Mouse (Mus musculus) brain, embryonic 14.5 days (tissue): ENCODE measurements around the gene Rap1a. TPM values are rescaled to one million over a fixed set of nuclear protein-coding genes. Genes with fewer than 3 reads are reported as not detected.
"Not testable (repeated sequence)": the region's sequence is repeated elsewhere in the genome, so short reads cannot be mapped to it uniquely, and the experiment has no call there.

ENCODE experiments used
- DNase-seq: peaks from one replicate; pipeline ENCODE4 v3.0.0-alpha.2; 2011; ENCODE audit warnings: low read depth
- CTCF ChIP-seq: fragments of 200-500 bp; IDR thresholded peaks from 2 replicates; pipeline ENCODE4 v1.5.1; 2012; ENCODE audit warnings: inconsistent platforms, mild to moderate bottlenecking, moderate library complexity, borderline replicate concordance; ENCODE audit not compliant: insufficient read depth, insufficient read length; ENCODE audit errors: extremely low read depth
- POLR2A ChIP-seq: fragments of 200-500 bp; IDR thresholded peaks from 2 replicates; pipeline ENCODE4 v1.6.1; 2012; ENCODE audit warnings: mild to moderate bottlenecking, inconsistent platforms, borderline replicate concordance; ENCODE audit not compliant: poor library complexity, insufficient read depth, insufficient read length, severe bottlenecking; ENCODE audit errors: extremely low read depth
- polyA plus RNA-seq: library from polyadenylated mRNA; depleted of rRNA; stranded (reverse); fragments of >200 nt; gene quantifications from 2 replicates; pipeline ENCODE4 v1.2.3, GENCODE M21; 2012

Gene Rap1a
- polyA plus RNA-seq, 1 experiment = 32.7 TPM

DNA sequence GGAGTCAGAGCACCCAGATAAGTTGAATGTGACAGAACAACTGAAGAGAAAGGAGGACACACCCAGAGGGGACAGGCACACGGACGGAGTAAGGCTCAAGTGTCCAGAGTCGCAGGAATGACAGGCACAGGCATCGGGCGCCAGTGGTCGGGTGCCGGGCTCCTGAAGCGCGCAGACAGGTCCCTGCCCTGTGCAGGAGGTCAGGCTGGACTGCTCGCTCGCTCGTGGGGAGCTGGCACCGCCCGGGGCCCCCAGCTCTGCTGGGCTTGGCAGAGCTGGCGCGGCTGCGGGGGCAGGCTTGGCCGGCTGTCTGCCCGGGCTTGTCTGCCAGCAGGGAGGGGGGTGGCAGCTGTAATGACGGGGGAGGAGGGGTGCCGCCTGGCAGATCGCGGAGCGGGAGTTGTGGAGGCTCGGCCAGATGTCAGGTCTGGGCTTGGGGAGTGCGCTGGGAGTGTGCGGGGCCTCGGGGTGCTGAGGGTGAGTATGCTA is 96.0 kb downstream of the Rap1a start:
- no peak for TF ChIP-seq CTCF
- DNase-seq = peak; percentile 88

DNA sequence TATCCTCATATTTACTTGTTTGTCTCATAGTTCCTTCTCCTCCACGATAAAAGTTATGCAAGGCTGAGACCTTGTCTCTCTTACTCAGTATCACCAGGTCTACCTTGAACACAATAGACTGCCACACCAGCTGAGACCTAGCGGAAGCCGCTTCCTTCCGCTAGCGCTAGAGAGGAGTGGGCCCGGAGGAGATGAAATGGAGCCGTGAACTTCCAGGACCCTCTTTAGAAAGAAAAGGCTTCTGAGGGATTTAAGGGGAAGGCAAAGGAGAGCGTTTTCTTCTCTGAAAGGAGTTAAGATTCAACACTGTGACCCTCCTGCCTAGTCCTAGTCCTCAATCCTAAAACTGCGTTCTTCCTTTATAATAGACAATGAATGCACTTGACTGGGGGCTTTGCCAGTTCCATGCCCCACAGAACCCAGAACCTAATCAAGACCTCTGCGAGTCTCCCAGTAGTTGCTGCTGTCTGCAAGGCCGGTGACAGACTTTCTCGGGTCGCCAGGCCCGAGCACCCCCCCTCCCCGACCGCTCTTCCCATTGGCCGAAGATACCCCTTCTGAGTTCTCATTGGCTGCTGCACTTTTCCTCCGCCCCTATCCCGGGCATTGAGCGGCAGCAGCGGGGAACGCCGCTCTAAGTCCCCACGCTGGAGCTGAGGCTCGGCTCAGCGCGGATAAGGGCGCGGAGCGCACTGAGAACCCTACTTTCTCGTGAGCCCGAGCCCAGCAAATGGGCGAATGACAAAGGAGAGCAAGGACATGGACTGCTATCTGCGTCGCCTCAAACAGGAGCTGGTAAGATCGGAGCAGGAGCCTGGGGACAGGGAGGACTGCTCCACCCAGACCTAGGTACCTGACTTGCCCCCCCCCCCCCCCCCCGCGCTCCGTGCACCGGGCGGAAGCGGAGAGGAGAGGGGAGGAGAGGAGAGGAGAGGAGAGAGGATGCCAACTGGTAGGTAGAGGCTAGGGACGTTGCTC is 96.8 kb downstream of the Rap1a start, which contains the start of gene Inka2:
TSS of gene Inka2 (plus strand) at position 569 of the 978 bp plus-strand sequence.
- no peak for TF ChIP-seq CTCF
- no peak for TF ChIP-seq POLR2A
- peak; percentile 96 for DNase-seq

GRCm38 (mm10) chr3:105703571-105703970 is 97.6 kb downstream of the Rap1a start:
- TF ChIP-seq POLR2A = no peak
- no peak for TF ChIP-seq CTCF
- no peak for DNase-seq

DNA sequence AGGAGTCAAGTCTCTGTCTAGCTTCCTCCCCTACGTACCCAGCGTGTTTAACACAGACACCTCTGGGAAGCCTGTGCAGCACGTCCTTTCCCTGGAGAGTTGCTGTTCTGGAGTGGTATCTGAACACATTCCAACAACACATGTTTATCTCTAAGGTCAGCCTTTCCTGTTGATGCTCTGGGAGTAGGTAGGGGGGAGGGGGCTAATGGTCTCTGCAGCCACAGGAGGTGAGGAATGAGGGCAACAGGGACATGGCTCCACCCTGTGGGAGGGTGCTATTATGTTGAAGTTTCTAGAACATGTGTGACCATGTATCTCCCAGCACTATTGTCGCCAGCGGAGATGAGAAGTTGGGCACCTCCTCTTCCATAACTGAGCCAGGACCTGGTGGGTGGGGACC is 99.7 kb downstream of the Rap1a start:
- no peak for DNase-seq

DNA sequence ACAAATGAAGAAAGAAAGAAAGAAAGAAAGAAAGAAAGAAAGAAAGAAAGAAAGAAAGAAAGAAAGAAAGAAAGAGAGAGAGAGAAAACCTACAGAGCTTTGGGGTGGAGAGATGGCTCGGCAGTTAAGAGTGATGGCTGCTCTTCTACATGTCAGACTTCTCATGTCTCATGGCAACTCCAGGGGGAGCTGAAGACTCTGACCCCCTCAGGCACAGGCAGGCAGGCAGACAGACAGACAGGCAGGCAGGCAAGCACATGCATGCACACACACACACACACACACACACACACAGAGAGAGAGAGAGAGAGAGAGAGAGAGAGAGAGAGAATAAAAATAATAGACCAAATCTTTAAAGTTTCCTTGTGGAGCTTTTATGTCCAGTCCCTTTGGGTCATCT is 100.3 kb downstream of the Rap1a start:
- DNase-seq = not testable (repeated sequence)

More for the DNA sequence above, 99.7 kb downstream of the Rap1a start:
- no peak for TF ChIP-seq CTCF
- no peak for TF ChIP-seq POLR2A

DNA sequence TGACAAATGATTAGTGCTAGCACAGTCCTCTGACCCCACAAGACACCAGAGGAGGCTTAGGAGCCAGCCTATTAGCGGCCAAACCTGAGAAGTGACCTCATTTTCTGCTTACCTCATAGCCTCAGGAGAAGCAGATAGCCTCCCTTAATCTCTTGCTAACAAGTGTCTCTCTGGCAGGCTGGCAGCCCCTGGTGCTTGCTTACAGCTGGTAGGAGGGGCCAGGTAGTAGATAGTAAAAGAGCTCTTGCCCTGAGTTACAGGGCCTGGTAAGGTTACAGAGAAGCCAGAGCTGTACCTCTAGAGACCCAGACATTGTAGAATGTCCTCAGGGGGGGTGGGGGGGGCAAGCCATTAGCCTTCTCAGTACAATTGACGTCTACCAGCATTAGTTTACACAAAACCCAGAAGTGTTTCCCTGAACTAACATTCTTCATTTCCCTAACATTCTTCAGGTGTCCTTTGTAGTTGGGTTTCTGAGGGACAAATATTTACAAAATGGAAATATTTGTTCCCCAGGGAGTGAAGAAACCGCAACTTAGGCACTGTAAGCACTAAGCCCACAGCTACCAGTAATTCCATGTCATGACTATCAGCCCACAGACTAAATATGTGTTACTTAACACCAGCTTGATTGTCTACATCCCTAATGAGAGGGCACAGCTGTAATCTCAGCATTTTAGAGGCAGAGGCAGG is 101.7 kb downstream of the Rap1a start:
- TF ChIP-seq POLR2A (no peak), CTCF (no peak)
- no peak for DNase-seq

DNA sequence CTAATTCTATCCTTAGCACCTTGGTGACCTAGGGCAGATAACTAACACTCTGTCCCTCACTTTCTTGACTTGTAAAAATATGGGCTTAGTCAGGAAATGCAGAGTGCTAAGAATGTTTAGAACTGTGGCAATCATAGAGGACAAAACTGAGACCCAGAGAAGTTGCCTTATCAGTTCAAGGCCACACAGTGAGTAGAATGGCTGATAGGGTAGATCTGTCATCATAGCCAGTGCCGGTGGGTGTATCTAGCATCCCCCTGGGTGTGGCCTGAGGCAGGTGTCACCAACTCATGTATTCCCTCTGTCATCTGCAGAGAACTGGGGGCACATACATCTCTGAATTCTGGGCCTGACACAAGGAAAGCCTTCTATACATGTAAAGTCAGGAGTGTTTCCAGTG is 102.8 kb downstream of the Rap1a start:
- DNase-seq = no peak
- TF ChIP-seq POLR2A (no peak), CTCF (no peak)

DNA sequence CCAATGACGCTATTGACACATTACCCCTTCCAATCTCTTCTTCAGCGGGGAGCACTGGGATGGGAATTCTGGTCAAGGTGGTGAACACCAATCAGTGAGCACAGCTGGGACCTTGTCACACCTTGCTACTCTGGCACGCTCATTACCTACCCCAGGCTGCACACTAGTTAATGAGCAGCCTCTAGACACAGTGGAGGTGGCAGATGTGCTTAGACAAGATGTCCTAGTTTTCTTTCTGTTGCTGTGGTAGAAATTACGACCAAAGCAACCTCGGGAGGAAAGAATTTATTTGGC is 104.0 kb downstream of the Rap1a start:
- peak; percentile 52 for DNase-seq
- no peak for TF ChIP-seq POLR2A
- TF ChIP-seq CTCF = no peak

- peak; percentile 46 for DNase-seq
Observed at GRCm38 (mm10) chr3:105696387-105697147, 104.6 kb downstream of the Rap1a start.

DNA sequence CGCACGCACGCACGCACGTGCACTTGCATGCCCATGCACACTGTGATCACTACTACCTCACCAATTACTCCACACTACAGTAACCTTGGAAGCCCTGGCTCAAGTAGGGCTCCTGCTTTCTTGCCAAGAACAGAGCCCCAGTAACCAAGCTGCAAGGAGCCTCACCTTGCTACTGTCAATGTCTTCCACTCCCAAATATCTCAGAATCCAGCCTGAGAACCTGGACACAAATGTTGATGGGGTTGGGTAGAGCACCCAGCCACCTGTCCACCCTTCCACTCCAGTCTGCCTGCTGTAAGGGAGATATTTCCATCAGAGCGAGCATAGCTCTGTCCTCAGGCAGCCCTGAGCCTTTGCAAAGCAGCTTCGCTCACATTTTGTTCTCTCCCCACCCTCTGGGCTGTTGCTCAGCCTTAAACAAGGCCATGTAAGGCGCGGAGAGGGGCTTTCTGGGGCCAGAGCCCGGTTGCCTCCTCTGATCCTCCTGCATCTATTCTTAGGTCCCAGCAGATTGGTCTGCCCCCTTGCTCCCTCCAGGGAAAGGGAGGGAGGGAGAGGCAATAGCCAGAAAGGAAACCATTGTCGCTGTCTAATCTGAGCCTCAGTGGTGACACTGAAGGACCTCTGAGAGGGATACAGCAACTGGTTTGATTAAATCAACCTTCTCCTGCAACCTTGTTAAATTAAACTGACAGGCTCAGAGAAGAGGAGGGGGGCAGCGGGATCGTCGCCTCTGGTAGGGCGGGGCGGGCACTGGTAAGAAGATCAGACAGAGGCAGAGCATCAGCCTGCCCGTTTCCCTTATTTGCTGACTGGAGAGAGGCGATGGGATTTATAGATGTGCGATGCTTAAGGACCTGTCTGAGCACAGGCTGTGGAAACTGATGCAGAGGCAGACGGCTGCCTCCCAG is 105.4 kb downstream of the Rap1a start:
- peak; percentile 74 for DNase-seq

More at GRCm38 (mm10) chr3:105696387-105697147, 104.6 kb downstream of the Rap1a start:
- TF ChIP-seq POLR2A (no peak), CTCF (no peak)

More for the DNA sequence above, 105.4 kb downstream of the Rap1a start:
- TF ChIP-seq CTCF (no peak), POLR2A (no peak)
